Mouse (Mus musculus): ENCODE measurements at regions not wholly inside any gene's neighbourhood (a gene's known extent, or its start where the extent isn't known, plus 50 kb on each side); places are given as distances from the start of the nearest gene placed in this dataset.

- TF ChIP-seq GATA1 (IDR thresholded peaks at IDR 0.05; ENCODE audit: borderline replicate concordance, low read length) (no peak), FLI1 (IDR thresholded peaks at IDR 0.05; ENCODE audit: low read length) (no peak)
Observed at GRCm38 (mm10) chr12:7464947-7465346, 512.5 kb upstream of the Apob start.

All from megakaryocyte, embryonic 14.5 days (primary cell).